8 mouse cellular contexts compared by ENCODE assay signal in the genomic region with DNA sequence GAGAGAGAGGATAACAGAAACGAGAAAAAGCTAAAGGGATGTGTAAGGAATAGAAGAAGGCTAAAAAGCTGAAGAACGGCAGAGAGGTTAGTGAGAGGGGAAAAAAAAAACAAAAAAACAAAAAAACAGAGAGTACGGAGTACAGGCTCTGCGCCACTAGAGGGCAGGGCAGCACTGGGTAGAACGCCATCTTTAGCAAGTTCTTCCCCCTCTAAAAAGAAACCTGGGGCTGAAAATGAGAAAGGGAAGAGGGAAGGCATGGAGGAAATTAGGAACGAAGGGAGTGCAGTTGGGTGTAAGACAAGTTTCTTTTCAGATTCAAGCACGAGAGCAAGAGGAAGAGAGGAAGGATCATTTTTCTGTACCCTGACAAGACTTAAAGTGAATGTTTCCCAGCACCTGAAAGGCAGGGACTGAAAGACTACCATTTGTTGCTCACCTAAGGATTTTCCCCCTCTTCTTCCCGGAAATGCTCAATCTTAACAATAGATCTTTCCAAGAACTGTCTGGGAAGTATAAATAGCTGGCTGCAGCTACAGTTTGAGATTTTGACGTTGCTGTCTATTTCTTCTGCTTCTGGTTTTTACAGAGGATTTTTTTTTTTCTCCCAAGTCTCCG.
DNase-seq lines count a peak whose midpoint lies in the region; ATAC-seq and TF ChIP-seq lines count a peak whose summit lies in the region.

No protein-coding gene starts in this region.

- no peaks in the 10 kb centered on the region for H3K4me1 ChIP-seq in forebrain, embryonic 10.5 days
- H3K4me1 ChIP-seq in lung, embryonic 16.5 days (replicated peaks; ENCODE audit: control insufficient read depth, insufficient read depth, low read length) = peaks cover 6% of the 10 kb centered on the region; the same call in 1 of the 2 replicates

- no peak overlapping the region for H3K4me3 ChIP-seq in forebrain, embryonic 10.5 days
- H3K4me3 ChIP-seq in layer of hippocampus, adult 2 months = peak overlapping the region; percentile 55
- H3K4me3 ChIP-seq in lung, embryonic 16.5 days (ENCODE audit: low read length) = peak overlapping the region; percentile 33

- no peaks in the 10 kb centered on the region; the same call in 1 of the 2 replicates for H3K9me3 ChIP-seq in forebrain, embryonic 10.5 days
- no peaks in the 10 kb centered on the region for H3K9me3 ChIP-seq in lung, embryonic 16.5 days (ENCODE audit: control insufficient read depth, low read length)

- peak; percentile 92 for TF ChIP-seq CTCF in layer of hippocampus, adult 2 months (conservative IDR thresholded peaks at IDR 0.05)

- no peaks in the 10 kb centered on the region for H3K36me3 ChIP-seq in forebrain, embryonic 10.5 days (replicated peaks)
- no peaks in the 10 kb centered on the region for H3K36me3 ChIP-seq in lung, embryonic 16.5 days (ENCODE audit: control insufficient read depth, insufficient read depth, low read length)

- H3K9ac ChIP-seq in lung, embryonic 16.5 days (ENCODE audit: low read length) = peak overlapping the region; percentile 55

- no peak overlapping the region for H3K27ac ChIP-seq in forebrain, embryonic 10.5 days
- H3K27ac ChIP-seq in layer of hippocampus, adult 2 months = peak overlapping the region; percentile 93
- H3K27ac ChIP-seq in lung, embryonic 16.5 days (ENCODE audit: low read length) = no peak overlapping the region

- peak; percentile 68 for DNase-seq in MEL-GATA-1-ER (ENCODE audit: extremely low read depth, low read depth)
- DNase-seq in brain, embryonic 18.5 days (ENCODE audit: low read depth, low spot score) = peak; percentile 74
- DNase-seq in forebrain, embryonic 10.5 days (ENCODE audit: extremely low spot score, low spot score) = peak; percentile 63
- DNase-seq in heart, postnatal 4 days = peak; percentile 79
- DNase-seq in layer of hippocampus, adult 2 months (ENCODE audit: low spot score in 2 of 2) = peak; percentile 70 to 81
- DNase-seq in ovary, postnatal 14 days (ENCODE audit: low spot score) = peak; percentile 62
- DNase-seq in urinary bladder, postnatal 4 days (ENCODE audit: low spot score in 2 of 2) = peak; percentile 48 to 70

- ATAC-seq in lung, embryonic 16.5 days (ENCODE audit: low read depth) = peak; percentile 36; the same call in 1 of the 2 replicates

- peak overlapping the region; percentile 52 for H3K4me2 ChIP-seq in lung, embryonic 16.5 days (ENCODE audit: low read depth, low read length)

- no peaks in the 10 kb centered on the region for H3K27me3 ChIP-seq in forebrain, embryonic 10.5 days (ENCODE audit: poor library complexity, severe bottlenecking)
- H3K27me3 ChIP-seq in lung, embryonic 16.5 days (ENCODE audit: control insufficient read depth, insufficient read depth, low read depth, low read length) = no peaks in the 10 kb centered on the region

- 28% methylated on average over 10 of the region's 10 CpGs for WGBS in forebrain, embryonic 10.5 days
- WGBS in lung, embryonic 16.5 days = 11% methylated on average over 10 of the region's 10 CpGs
